Mouse (Mus musculus): Measurements from ENCODE around the gene Stra6.

Gene Stra6

DNA sequence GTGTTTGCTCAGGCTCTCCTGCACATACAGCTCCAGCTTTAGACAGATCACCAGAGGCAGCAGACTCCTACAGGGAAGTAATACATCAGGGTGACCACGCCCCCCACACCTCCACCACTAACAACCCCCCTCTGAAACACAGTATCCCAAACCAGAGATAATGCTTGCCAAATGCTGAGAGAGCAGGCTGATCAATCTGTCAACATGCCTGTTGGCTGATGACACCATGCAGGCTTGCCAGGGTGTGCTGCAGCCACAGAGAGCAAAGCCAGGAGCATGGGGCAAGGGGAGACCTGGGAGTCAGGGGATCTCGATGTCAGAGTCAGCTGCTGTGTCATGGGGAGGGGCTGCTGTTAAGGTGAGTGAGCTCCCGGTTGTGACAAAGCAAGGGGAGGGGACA, at the start of gene Stra6:
Stra6 (plus strand) TSS at position 258 of the 400 bp plus-strand sequence.
- no peak for DNase-seq (ENCODE audit: low read depth)

DNA sequence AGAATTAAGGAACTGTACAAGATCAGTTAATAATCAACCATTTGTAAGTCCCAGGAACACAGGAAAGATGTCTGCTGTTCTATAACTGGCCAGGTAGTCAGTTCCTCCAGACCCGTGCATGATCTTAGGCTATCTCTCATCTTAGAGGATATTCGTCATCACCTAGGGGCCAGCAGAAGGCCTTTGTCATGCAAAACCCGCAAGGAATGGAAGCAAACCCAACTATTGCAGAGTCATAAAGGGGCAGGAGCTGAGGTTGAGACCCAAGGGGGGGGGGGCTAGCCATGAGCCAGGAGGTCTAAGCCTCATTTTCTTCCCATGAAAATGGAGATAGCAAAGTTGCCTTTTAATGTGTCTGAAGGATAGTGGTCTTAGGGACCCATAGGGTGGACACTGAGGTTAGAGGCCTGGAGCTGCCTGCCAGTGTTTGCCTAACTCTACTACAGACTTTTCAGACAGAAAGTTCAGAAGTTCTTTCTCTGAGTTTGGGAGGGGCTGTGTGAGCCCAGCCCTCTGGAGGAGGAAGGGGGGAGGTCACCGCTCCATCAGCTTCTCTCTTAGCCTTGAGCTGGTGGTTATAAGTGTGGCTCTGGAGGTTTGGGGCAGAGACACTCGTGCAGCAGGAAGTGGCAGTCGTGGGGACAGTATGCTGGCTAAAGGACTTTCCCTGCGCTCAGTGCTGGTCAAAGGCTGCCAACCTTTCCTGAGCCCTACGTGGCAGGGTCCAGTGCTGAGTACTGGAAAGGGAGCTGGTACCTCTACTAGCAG, 49.0 kb upstream of the Stra6 start:
- no peak for DNase-seq (ENCODE audit: low read depth)

DNA sequence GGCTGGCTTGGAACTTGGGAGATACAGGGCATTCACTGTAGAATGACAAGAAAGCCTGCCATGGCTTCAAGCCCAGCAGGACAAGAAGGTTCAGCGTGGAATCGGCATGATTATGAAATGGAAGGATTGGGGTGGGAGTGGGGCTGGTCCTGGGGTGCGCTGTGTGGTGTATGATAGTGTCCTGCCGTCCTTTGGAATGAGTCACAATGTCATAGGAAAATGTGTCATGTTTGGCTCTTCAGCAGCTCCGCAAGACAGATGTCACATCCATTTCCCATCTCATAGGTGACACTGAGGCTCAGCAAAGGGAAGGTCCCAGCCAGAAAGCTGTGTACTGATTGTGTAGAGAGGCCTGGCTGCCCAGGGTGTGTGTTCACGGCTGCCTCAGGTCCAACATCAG, 47.7 kb upstream of the Stra6 start:
- no peak for DNase-seq (ENCODE audit: low read depth)

DNA sequence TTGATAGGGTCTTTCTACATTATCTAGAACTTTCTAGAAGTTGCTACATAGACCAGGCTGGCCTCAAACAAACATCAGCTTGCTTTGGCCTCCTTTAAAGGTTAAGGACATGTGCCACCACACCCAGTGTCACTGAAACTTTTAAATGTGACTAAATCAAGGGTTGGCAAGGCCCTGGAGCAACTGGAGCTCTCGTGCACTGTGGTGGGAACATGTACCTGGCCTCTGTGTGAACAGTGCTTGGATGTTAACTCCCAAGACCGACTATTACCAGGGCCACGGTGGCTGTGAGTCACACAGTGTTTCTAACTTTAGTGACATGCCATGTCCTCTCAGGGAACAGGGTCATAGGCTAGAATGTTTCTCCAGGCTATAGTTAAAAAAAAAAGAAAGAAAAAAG, 46.6 kb upstream of the Stra6 start:
- DNase-seq (ENCODE audit: low read depth) = no peak

DNA sequence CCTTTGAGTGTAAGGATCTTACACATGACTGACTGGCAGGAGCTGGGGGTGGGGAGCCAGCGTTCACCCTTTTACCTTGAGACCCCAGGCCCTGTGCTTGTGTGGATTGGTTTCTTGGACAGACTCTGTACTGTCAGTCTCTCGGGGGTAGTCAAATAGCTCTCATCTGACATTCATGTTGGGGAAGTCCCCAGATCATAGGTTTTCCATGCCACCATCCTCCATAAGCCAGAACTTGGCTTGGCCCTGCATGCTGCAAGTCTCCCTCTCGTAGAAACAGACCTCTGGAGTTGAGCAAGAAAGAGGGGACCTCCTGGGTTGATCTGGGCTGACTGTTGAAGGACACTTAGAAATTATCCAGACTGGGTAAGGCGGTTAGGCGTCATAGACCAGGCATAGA, 45.2 kb upstream of the Stra6 start:
- DNase-seq (ENCODE audit: low read depth) = no peak

DNA sequence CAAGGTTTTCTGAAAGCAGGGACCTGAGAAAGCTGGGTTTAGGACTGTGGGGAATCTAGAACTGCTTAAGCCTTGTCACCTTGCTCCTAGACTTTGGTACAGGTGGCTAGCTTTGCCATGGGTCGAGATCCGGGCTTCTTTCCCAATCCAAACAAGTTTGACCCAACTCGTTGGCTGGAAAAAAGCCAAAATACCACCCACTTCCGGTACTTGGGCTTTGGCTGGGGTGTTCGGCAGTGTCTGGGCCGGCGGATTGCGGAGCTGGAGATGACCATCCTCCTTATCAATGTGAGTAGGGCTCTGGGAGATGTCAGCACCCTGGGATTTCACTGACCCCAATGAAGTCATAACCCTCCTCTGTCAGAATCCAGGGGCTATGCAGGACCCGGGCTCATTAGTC, 37.6 kb upstream of the Stra6 start:
- DNase-seq (ENCODE audit: low read depth) = no peak

DNA sequence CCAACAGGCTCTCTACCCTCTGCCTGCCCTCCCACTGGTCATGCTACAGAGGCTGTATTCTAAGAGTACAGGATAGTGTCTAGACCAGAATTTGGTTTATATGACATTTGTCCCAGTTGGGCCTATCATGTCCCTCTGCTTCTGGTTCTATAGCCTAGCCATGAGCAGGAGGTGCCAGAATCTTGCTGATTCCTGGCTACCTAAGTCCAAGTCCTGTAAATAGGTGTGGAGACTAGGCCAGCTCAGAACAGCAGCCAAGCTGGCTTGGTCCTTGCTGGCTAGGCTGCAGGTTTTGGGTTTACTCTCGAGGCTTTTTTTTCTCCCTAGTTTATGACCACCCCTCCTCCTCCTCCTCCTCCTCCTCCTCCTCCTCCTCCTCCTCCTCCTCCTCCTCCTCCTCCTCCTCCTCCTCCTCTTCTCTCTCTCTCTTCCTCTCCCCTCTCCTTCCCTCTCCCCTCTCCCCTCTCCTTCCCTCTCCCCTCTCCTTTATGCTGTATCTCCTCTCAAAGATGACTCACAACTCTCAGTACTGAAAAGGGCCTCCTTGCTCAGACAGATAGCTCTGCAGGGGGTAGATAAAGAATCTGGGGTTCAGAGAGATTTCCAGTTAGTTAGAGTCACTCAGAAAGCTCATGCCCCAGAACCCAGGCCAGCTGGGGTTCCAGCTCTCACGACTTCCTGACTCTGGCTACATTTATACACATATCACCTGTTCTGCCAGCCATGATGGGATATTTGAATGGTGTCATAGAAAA, 36.0 kb upstream of the Stra6 start:
- DNase-seq (ENCODE audit: low read depth) = no peak

DNA sequence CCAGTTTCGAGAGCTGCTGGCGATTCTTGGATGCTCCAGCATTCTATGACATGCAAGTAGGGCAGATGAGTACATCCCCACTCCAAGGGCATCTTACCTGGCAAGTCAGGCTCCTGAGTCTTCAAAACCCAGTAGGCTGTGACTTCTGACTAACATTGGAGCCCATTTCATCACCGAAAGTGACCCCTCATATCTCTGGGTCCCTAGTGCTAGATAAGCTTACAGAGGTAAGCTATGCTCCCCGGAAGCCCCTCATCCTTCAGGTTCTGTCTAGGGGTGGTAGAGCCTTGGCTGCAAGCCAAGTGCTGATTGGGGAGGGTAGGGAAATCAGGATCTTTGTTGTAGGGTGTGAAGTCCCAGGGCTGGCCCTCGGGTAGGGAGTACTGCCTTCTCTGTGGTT, 34.7 kb upstream of the Stra6 start:
- DNase-seq (ENCODE audit: low read depth) = no peak

DNA sequence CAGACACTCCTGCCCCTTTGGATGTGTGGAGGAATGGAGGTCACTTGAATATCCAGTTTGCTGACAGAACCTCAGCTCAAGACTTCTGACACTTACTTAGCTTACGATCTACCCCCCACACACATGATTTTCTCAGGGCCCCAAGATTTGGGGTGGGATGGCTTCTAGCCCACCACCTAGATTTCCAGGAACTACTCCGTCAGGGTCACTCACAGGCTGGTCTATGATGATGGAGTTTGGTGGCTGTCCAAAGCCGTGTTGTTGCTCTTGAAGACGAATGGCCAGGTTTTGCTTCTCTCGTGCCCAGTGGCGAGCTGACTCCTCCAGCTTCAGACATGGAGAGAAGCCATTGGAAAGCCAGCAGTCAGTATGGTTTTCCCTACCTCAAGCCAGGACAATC, 34.0 kb upstream of the Stra6 start:
- no peak for DNase-seq (ENCODE audit: low read depth)

DNA sequence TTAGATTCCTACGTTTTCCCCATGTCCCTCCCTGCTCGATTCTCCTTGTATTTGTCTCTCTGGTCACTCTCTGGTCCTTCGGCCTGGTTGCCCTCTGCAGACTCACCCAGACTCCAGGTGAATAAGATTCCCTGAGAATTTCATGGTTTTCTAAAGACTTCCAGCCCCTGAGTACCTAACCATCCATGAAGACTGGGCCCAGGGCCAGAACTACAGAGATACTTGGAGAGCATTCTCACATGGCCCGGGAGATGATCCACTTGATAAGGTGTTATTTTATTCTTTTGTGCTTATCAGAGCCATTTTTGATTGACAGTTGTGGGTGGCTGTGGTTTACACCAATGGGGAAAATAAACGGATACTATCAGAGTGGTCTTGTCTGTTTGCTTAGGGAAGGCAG, 31.7 kb upstream of the Stra6 start:
- no peak for DNase-seq (ENCODE audit: low read depth)

DNA sequence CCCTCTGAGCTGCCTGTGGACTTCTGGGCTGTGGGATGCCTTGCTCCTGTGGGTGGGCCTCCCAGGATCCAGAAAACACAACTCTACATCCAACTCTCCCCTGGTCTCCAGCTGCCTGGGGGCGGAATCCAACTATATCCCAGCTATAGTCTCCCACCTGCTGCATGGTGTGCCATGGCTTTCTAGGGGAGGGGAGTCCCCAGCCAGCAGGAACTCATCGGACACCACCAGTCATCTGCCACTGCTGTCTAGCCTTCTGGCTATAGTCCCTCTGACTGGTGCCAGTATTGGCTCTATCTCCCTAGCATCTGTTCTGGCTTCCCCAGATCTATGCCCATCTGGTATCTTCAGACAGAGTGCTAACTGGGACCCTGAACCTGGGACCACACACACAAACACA, 28.1 kb upstream of the Stra6 start:
- no peak for DNase-seq (ENCODE audit: low read depth)

DNA sequence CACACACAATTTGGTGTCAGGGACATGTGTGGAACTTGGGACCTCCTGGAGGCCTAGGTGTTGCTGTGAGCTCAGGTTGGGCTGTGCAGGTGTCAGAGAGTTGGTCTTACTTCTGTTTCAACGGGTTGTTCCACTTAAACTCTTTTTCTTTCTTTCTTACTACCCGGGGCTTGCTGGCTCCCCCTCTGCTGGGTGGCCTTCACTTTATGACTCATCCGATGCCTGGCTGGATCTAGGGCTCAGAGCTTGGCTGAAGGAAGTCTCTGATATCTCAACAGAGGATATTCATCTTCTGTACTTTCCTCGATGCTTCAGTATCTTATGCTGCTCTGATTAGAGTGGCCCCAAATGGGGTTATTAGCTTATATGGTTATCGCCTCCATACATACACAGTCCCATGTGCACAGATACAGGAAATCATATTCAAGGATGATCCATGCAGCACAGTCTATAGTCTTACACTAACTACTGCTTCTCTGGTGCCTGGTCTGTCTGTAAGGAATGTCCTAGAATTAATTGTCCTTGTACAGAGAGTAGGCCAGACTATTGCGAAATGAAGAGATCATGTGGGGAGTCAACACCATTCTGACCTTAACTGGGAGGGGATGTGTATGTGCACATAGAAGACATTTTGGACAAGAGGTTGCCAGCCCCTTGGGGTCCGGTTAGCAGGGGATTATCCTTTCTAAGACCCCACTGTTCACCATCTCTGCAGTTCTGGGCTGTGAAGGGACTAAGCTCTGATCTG, 27.5 kb upstream of the Stra6 start:
- peak; percentile 39 for DNase-seq (ENCODE audit: low read depth)

DNA sequence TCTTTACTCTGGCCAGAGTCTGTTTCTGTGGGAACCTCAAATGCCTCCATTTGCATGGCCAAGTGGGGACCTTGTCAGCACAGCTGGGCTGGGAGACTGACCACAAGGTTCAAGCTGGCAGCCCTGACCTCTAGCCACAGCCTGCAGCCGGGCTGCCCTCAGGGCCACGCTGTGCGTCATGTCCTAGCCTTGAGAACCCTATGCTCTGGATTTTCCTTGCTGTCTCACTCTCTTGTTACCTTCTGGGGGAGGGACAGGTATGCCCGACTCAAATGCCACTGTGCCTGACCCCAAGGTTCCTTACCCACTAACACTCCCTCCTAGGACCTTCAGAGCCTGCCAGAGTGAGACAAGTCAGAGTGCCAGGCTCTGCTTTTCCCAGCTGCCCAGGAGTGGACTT, 26.6 kb upstream of the Stra6 start:
- no peak for DNase-seq (ENCODE audit: low read depth)

DNA sequence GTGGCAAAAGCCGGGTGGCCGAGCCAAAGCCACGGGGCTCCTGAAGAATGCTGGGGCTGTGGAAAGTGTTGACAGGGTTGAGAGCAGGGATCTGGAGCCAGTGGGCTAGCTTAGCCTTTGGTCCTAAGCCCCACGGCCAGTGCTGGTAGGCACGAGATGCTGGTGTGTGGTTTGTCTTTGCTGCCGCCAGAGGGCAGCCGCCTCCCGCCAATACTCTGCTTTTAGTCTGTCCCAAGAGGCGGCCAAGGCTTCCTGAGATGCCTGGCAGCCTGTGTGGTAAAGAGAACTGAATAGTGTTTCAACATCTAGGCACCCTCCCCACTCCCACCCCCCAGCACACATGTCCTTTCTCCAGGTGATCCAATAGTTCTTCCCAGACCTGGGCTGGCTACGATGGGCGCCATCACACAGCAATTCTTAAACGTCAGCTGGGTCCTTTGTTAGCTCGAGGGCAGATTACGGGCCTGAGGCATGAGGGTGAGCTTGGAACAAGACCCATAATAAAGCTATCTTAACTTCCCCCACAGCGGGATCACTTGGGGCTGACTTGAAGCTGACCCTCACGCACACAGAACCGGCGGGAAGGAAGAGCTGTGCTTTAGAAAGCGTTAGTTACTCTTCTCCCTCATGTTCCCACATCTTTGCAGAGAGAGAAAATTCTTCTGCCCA, 25.0 kb upstream of the Stra6 start:
- DNase-seq (ENCODE audit: low read depth) = peak; percentile 87

DNA sequence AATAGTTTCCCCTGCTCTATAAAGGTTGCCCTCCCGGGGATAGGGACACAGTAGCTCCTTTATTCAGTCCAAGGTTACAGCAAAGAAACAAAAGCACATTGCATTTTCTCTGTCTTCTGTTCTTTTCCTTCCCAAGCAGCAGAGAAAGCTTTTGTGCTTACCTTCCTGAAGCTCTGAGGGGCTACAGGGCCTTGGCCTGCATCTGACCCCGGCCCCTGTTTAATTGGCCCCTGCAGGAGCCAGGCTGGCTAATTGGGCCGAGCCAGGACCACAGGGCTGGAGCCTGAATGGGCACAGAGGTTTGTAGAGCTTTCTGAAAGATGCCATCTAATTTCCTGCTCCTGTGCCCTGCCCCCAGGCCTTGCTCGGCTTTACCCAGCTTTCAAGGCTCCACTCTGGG, 22.6 kb upstream of the Stra6 start:
- DNase-seq (ENCODE audit: low read depth) = no peak

DNA sequence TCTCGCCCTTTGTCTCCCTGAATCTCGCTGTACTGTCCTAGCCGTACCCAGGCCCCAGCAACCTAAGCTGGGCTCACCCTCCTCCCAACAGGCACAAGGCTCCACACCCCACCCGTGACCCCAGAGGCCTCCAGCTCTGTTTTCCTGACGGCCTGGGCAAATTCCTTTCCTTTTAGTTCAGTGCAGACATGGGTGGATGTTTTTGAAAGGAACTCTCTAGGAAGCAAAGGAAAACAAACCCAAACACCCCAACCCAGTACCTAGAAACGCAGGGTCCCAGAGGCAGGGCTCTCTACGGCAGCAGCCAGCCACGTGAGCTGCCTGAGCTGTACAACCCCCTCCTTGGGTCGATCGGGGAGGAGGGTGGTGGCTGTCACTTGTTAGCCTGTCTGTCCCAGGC, 21.2 kb upstream of the Stra6 start:
- no peak for DNase-seq (ENCODE audit: low read depth)

DNA sequence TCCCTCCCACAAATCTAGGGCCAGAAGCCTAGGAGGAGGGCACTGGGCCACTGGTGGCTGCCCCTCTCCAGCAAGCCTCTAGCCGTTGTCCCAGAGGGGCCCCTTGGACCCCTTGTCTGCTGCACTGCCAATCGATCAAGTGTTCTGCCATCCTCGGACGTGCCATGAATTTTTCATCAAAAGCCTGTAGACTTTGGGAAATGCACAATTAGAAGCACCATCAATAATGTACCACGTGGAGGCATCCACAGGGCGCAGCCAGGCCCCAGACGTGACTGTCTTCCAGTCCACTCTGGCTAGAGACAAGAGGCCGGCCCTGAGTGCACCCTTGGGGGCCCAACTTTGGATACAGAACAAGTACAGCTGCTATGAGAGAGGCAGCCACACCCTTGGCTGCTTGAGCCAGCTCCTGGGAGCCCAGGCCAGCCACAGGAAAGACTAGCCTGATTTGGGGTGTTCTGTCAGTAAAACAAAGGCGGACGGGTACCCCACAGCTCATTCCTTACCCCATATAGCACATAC, 20.0 kb upstream of the Stra6 start:
- DNase-seq (ENCODE audit: low read depth) = peak; percentile 36

DNA sequence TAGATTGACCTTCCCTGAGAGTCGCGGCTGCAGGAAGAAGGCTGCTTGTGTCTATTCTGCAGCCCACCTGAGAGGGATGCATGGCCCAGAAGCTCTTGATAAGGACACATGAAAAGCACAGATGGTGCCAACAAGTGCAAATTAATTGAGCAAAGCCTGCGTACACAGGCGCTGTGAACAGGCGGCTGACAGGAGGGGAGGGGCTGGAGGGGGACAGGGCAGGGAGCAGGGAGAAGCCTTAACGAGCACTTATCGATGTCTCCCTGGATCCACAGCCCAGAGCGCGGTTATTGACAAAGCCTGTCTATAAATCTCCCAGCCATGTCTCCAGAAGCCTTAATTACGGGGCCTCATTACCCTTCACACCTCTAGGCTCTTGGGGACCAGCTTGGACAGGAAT, 18.8 kb upstream of the Stra6 start:
- no peak for DNase-seq (ENCODE audit: low read depth)

DNA sequence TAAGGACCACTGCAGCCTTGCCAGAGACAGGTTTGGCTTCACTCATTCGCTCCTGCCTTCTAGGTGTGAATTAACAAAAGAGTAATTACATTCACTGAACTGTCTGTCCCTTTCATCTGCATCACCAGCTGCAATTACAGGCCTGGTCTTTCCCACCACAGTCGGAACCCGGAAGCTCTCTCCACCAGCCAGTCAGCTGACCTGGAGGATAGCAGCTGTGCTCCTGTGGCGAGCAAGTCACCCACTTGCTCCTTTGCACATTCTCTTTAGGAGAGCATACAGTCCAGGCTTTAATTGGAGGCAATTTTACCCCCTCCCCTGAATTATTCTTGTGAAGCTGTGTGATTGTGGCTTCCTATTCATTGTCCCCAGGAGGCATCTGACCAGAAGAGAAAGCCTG, 17.9 kb upstream of the Stra6 start:
- DNase-seq (ENCODE audit: low read depth) = no peak

DNA sequence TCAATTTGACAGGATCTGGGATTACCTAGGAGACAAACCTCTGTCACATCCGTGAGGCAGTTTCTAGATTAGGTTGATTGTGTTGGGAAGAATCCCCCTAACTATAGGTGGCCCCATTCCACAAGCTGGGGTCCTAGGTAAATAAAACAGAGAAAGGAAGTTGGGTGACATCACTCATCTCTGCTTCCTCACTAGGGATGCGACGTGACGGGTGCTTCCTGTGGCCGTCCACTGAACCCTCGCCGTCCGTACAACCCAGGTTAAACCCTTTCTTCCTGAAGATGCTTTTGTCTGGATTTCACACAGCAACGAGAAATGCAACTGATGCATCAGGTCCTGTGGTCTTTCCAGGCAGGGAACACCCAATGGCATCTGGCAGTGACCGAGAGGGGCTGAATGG, 16.5 kb upstream of the Stra6 start:
- DNase-seq (ENCODE audit: low read depth) = no peak

DNA sequence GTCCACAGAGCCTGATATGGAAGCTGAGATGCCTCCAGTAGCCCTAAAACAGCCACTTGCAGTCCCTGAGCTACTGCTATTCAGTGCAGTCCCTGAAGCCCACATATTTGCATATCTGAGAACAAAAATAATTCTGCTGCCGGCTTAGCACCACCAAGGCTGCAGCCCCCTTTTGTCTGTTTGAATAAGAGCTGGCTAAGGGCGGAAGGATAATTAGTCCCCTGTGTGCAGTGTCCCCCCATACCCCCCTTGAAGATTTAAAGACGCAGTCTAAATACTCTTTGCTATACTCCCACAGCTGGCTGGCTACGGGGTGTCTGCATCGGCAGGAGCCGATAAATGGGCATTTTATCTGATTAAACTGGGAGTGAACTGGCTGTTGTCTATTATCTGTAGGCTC, 15.0 kb upstream of the Stra6 start:
- no peak for DNase-seq (ENCODE audit: low read depth)

DNA sequence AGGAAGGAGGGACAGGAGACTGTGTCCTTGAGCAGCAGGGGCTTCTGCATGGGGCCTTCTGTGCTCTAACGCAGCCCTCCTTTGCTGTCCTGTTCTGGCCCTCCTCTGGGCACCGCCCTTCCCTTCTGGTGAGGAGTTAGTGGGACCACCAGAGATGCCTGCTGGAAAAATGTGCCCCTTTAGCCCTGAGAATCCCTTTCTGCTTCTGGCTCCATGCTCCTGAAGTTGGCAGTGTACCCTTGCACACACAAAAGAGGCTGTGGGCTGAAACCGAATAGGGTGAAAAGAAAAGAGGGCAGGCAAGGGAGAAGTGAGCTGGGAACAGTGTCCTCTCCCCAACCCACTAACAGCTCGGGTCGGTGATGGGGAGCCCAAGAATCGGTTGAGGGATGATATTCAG, 14.4 kb upstream of the Stra6 start:
- no peak for DNase-seq (ENCODE audit: low read depth)

All from NIH3T3 (cell line).